Mouse (Mus musculus) layer of hippocampus, postnatal 36 days (tissue): Measurements from ENCODE around the gene Cfap161. TPM values are rescaled to one million over a fixed set of nuclear protein-coding genes. Genes with fewer than 3 reads are reported as not detected.

ENCODE experiments used
- DNase-seq, 2 experiments: peaks; one replicate each; pipeline ENCODE4 v3.0.0; 2022
- total RNA-seq, 2 experiments: library from RNA; stranded (reverse); gene quantifications; 2 replicates each; pipeline ENCODE4 v1.2.3; 2021

Gene Cfap161
- 1 to 10 TPM; 1.7 TPM for total RNA-seq

- no peak for DNase-seq
These were observed at the start of gene Cfap161 for GRCm38 (mm10) chr7:83794705-83795104. Gene Cfap161, minus strand, starts transcription at chr7:83794880.

GRCm38 (mm10) chr7:83842486-83843259 lies 48.0 kb upstream of the Cfap161 start:
- DNase-seq = no peak

GRCm38 (mm10) chr7:83840076-83840475 lies 45.4 kb upstream of the Cfap161 start:
- no peak for DNase-seq

DNA sequence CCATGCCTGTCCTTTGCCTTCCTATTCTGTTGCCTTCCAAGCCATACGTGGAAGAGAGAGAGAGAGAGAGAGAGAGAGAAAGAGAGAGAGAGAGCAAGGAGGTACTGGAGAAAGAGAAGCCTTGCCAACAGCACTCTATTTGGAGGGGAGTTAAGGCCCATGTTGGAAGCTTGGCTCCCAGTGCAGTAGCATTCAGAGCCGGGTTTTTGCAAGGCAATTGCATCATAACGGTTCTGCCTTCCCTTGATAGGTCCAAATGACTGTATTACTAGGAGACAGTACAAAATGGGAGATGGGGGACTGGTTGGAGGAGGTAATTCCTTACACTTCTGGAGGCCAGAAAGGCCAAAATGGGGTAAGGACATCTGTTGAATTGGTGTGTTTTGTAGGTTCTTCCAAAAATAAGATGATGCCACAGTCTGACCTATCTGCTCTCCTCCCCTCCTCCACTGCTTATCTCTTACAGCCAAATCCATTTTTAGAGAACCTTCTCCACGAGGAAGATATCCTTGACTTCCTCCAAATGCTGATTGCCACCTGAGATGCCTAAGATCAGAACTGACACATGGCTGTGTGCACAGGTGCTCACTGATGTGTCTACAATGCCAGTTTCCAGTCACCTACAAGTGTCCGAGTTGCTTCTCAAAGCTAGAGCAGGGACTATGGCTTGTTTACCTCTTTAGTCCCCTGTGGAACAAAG lies 44.0 kb upstream of the Cfap161 start:
- no peak for DNase-seq

GRCm38 (mm10) chr7:83829355-83829754 lies 34.7 kb upstream of the Cfap161 start:
- no peak for DNase-seq

- no peak for DNase-seq
These were observed 32.9 kb upstream of the Cfap161 start for GRCm38 (mm10) chr7:83827402-83828076.

- no peak for DNase-seq
These were observed 32.1 kb upstream of the Cfap161 start for GRCm38 (mm10) chr7:83826808-83827207.

DNA sequence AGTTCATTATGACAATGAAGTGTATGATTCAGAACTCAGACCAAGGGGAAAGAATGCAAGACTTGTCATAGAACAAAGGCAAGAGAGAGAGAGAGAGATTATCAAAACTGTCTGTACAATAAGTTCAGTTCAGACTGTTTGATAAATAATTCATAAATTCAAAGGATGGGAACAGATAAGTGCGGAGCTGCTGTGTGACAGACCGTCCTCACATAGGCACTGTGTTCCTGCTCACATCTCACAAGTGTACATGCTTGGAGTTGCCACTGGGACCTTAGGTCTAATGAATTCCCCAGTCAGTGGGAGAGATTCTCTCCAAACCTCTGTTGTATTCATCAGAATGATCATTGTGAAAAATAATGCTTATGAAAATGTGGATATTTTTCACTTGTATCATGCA lies 27.3 kb upstream of the Cfap161 start:
- DNase-seq = no peak

DNA sequence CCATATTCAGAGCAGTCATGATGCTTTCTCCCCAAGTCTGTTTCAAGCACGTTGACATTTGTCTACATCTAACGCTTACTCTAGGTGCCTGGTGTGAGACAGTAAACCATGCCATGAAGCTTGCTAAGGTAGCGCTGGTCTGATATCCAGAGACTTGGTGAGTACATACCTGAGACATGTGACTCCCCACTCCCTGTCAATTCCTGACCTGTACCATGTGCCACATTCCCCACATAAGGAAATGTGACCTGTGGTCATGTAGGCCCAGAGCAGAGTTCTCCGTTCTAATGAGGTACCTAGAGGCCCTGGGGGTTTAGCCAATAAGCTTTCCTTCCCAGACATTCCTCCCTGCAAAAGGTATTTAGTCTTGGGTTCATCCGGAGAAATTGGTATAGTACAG lies 22.2 kb upstream of the Cfap161 start:
- no peak for DNase-seq

- DNase-seq = no peak
These were observed 21.0 kb upstream of the Cfap161 start for GRCm38 (mm10) chr7:83815646-83816045.

DNA sequence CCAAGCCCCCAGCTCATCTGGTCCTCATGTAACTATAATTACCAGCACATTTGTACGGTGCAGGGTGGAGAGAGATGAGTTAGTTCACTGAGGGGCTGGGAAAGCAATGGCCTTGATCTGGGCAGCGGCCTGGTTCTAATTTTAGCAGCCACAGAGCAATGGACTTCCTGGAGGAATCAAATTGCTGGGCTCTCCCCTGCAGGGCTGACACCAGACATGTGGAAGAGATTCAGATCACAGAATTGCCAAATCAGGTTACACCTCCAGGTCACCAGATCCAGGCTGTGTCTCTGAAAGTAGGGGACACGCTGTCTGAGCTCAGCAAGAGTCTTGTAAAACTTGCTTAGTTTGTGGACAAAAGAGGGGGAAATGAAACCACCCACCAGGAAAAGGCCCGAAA lies 19.3 kb upstream of the Cfap161 start:
- DNase-seq = no peak

DNA sequence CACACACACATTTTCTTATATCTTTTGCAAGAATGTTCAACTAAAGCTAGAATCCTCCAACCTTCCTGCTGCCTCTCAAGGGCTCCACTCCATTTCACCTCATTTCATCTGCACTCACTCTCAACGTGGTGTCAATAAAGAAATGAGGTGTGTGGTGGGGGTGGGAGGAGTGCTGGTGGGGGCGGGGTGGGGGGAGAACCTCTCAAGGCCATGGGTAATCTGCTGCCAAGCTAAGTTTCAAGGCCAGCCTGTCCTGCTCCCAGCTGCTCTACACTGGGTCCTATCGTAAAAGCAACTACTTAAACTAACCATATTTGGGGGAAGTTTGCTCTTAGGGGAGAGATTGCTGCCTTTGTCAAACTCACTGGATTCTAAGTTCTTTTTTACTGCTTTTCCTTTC lies 18.8 kb upstream of the Cfap161 start:
- DNase-seq = no peak

GRCm38 (mm10) chr7:83813016-83813415 lies 18.3 kb upstream of the Cfap161 start:
- no peak for DNase-seq

GRCm38 (mm10) chr7:83812581-83812980 lies 17.9 kb upstream of the Cfap161 start:
- DNase-seq = no peak

DNA sequence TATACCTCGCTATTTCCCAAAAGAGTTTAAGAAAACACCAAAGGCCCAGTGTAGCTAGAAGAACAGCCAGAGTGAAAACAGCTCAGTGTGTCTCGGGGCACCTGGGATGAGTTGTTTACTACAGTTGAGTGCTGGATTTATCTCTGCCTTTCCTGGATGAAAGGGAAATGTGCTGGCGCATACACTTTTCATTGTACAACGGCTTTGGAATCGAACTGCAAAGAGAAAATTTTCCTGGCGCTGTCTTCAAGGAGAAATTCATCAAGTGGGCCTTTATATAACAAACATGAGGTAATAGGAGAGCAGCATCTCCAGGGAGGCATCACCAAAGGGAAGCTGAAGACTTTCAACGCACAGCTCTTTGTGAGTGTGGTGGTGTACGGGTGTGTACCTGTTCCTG lies 17.2 kb upstream of the Cfap161 start:
- no peak for DNase-seq

DNA sequence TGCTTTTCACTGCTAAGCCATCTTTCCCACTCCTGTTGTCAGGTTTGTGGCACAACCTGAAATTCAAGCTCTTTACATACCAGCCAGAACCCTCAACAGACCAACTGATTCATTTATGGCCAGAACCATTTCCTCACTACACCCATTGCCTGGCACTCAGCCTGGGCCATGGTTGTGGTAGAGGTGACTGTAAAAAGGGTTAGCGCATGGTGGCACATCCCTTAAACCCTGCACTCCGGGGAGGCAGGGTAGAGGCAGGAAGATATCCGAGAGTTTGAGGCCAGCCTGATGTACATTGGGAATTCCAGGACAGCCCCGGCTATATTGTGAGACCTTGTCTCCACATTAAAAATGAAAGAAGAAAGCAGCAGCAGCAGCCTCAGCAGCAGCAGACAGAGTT lies 16.8 kb upstream of the Cfap161 start:
- no peak for DNase-seq

DNA sequence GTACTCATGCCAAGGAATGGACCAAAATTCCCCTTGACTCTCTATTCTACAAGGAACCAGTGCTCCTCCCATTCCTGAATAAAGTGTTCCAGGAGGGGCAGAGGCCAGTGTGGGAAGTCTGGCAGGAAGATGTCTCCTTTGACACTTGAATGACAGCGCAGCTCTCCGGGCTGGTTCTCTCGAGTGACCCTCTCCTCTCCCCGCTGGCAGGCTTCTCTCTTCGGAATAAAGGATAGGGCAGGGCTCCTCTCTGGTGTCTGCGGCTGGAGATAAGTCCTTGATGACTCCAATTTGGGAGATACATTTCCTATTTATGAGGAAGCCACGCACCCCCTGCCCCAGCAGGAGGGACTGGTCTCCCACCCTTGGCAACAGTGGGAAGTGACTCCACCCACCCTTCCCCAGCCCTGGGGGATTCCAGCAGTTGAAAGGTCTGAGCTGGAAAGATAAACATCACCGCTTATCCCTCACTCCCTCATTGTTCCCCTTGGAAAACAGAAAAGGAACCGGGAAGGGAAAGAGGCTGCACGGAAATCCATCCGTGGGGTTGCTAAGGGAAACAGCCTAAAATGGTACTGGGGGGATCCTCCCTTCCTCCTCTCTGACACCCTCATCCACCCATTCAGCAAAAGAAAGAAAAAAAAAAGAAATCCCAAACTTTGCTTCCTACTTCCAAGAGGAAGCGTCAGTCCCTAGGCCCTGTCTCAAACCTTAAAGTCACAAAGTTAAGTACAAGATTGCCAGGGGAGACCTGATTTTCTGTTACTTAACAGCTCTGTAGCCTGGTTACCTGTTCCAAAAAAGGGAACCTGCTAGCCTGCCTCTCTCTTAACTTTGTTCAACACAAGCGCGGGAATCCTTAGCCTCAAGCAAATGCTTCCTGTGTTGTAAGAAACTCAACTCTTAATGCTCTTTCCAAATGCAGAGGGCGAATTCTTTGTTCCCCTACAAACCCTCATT lies 15.7 kb upstream of the Cfap161 start:
- DNase-seq = no peak

DNA sequence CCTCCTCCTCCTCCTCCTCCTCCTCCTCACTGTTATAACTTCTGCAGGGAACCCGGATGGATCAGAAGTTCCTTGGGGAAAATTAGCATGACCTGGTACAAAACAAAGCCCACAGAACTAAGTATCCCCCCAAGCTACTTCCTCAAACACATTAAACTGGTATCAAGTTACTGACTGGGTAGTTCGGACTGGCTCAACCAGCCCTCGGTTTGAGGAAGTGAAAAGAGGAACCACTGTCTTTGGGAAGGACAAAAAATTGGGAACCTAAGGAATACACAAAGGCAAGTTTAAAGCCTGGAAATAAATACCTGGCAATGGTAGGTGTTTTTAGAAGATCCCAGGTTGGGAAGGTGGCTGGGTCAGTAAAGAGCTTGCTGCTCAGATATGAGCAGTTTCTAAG lies 15.0 kb upstream of the Cfap161 start:
- DNase-seq = no peak

- DNase-seq = peak; percentile 83 to 84
These were observed 14.4 kb upstream of the Cfap161 start for GRCm38 (mm10) chr7:83809060-83809459.

GRCm38 (mm10) chr7:83806934-83807333 lies 12.3 kb upstream of the Cfap161 start:
- no peak for DNase-seq

GRCm38 (mm10) chr7:83803777-83804176 lies 9.1 kb upstream of the Cfap161 start:
- no peak for DNase-seq

DNA sequence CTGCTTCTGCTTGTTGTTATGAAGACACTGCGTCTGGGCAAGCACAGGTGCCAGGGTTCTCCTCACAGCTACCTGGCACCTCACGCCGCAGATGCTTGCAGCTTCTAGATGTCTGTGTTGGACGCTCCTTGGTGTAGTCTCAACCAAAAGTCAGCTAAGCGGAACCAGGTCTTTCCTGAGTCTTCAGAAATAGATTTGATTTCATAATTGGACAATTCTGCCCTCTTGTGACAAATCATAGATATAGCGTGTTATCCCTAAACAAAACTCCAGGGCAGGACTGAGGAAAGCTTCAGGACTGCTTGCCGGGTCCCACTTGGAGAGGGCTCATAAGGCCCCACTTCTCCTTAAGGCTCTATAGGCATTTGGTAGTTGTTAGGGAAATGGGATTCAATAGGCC lies 7.8 kb upstream of the Cfap161 start:
- DNase-seq = no peak
